Mouse (Mus musculus) lung, postnatal 4 days (tissue): ENCODE data around the gene Ager.

Source experiments
- DNase-seq, 2 experiments: peaks; one replicate each; pipeline ENCODE4 v3.0.0; 2021

Ager gene

GRCm38 (mm10) chr17:34605609-34606008 is 7.9 kb downstream of the Ager start:
- DNase-seq: peak; percentile 98

GRCm38 (mm10) chr17:34606186-34607039 is 8.8 kb downstream of the Ager start:
- DNase-seq: peak in 1 of 2 experiments; percentile 54

GRCm38 (mm10) chr17:34607997-34608396 is 10.3 kb downstream of the Ager start:
- no peak for DNase-seq

GRCm38 (mm10) chr17:34611050-34611449 is 13.4 kb downstream of the Ager start:
- no peak for DNase-seq

- no peak for DNase-seq
Measured at GRCm38 (mm10) chr17:34613054-34613645, 15.5 kb downstream of the Ager start.

GRCm38 (mm10) chr17:34613830-34614229 is 16.2 kb downstream of the Ager start:
- DNase-seq: peak in 1 of 2 experiments; percentile 21

- DNase-seq: no peak
Measured at GRCm38 (mm10) chr17:34615871-34616270, 18.2 kb downstream of the Ager start, which contains the start of gene Egfl8. Egfl8 (minus strand) TSS chr17:34615971.

- peak; percentile 63 to 84 for DNase-seq
Measured at GRCm38 (mm10) chr17:34618999-34619398, 21.3 kb downstream of the Ager start.

- DNase-seq: no peak
Measured at GRCm38 (mm10) chr17:34621006-34621405, 23.3 kb downstream of the Ager start.

- DNase-seq: no peak
Measured at GRCm38 (mm10) chr17:34623161-34623560, 25.5 kb downstream of the Ager start.

- no peak for DNase-seq
Measured at GRCm38 (mm10) chr17:34624981-34625380, 27.3 kb downstream of the Ager start.

GRCm38 (mm10) chr17:34626062-34626772 is 28.6 kb downstream of the Ager start:
- no peak for DNase-seq

GRCm38 (mm10) chr17:34626773-34627092 is 29.1 kb downstream of the Ager start:
- DNase-seq: peak; percentile 43 to 55

- peak; percentile 89 to 93 for DNase-seq
Measured at GRCm38 (mm10) chr17:34627093-34627942, 29.7 kb downstream of the Ager start.

- no peak for DNase-seq
Measured at GRCm38 (mm10) chr17:34627943-34628643, 30.4 kb downstream of the Ager start, which contains the start of gene Ppt2. Ppt2 (minus strand) TSS chr17:34628510.

GRCm38 (mm10) chr17:34628644-34628967 is 30.9 kb downstream of the Ager start:
- no peak for DNase-seq

- no peak for DNase-seq
Measured at GRCm38 (mm10) chr17:34629221-34629751, 31.6 kb downstream of the Ager start, which contains the start of gene Prrt1. Prrt1 (plus strand) TSS chr17:34629533.

- DNase-seq: no peak
Measured at GRCm38 (mm10) chr17:34629796-34630603, 32.3 kb downstream of the Ager start.

- DNase-seq: peak in 1 of 2 experiments; percentile 32
Measured at GRCm38 (mm10) chr17:34630761-34631301, 33.2 kb downstream of the Ager start.

- DNase-seq: peak in 1 of 2 experiments; percentile 30
Measured at GRCm38 (mm10) chr17:34631647-34632046, 34.0 kb downstream of the Ager start.
